Mouse (Mus musculus) telencephalon, adult 2 months (tissue): ENCODE results near the gene Akain1.
A peak's percentile ranks its signal among the peaks of the same experiment; 100 is the strongest.

Experiments used
- DNase-seq: peaks from one replicate; pipeline ENCODE4 v3.0.0-alpha.2; 2011; ENCODE audit warnings: low read depth, low spot score

The Akain1 gene

DNA sequence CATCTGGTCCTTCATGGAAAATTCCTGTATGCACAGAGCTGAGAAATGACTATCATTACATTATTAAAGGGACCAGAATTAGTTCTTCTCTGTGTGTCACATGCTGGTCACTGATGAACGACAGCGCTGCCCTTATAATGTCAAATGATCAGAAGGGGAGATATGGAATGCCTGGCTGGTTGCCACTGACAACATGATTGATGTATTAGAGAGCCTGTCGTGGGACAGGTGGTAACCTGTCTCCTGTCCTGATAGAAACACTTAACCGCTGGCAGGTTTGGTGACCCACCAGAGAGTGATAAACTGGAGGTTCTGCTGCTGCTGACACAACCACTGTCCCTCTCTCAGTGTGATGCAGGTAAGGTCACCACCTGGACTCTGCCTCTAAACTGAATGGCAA is 40.1 kb downstream of the Akain1 start:
- DNase-seq, result no peak

DNA sequence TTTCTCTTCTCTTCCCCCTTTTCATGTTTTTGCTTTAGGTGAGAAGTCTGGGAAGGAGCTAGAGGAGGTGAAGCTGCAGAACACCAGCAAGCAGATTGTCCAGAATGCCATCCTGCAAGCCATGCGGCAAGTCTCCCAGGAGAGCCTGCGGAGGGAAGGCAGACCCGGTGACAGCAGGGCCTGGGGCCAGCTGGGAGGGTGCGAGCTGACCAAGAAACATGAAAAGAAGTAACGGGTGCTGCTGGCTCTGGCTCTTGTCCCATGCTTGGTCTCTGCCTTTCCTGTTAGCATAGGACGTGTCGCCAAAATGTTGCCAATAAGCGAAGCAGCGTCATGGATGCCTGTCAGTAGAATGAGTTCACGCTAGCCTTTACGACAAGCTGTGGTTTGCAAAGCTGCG is 48.0 kb downstream of the Akain1 start:
- DNase-seq, result no peak

GRCm38 (mm10) chr17:69487884-69488283 is 48.8 kb downstream of the Akain1 start:
- no peak for DNase-seq

- no peak for DNase-seq
These were observed 49.7 kb downstream of the Akain1 start for GRCm38 (mm10) chr17:69488826-69489225.

- DNase-seq, result no peak
These were observed 53.2 kb downstream of the Akain1 start for GRCm38 (mm10) chr17:69492368-69492767.

DNA sequence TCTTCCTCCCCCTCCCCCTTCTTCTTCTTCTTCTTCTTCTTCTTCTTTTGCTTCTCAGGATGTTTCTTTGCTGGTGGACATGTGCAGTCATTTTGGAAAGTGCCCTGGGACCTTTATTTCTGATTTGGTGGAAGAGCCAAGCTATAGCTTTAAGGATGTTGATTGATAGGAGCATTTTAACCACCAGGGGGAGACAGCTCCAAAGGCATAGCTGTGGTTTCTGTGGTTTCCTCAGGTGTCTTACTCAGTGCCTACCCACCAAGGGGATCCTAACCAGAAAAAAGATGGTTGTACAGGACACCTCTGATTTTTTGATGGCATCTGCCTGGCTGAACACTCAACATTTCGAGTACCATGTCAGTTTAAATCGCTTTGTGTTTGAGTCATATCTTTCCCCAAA is 56.4 kb downstream of the Akain1 start:
- no peak for DNase-seq

DNA sequence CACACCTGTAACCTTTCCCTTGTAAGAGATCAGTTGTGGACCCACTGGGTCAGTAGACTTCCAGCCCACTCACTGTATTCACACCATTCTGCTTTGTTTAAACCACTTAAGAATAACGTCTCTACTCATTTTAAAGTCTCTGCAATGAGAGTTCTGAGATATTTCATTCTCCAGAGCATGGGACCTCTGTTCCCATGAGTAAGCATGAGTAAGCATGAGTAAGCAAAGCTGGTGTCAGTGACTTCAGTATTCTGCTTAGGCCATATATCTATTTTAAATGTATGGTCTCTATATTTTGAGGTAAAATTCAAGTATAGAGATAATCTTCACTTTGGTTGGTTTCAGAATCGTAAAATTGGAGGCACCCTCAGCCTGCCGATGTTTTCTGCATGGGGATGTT is 57.0 kb downstream of the Akain1 start:
- DNase-seq, result no peak

DNA sequence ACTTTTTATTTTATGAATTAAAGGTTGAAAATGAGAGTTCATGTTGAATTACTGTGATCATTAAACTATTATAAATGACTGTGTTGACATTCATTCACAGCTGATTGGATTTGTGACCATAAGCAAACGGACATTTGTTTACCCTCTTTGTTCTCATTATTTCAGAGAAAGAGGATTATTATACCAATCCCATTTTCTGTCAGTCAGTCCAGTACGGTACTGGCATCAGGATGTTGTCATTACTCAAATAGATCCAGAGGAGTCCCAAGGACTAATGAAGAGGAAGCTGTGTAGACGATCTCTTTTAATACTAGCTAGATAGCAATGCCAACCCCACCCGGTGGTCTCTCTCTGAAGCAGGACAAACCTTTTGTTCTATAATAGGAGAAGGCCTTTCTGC is 58.2 kb downstream of the Akain1 start:
- no peak for DNase-seq

- no peak for DNase-seq
These were observed 59.8 kb downstream of the Akain1 start for GRCm38 (mm10) chr17:69498913-69499312.

GRCm38 (mm10) chr17:69499441-69499840 is 60.3 kb downstream of the Akain1 start:
- no peak for DNase-seq

DNA sequence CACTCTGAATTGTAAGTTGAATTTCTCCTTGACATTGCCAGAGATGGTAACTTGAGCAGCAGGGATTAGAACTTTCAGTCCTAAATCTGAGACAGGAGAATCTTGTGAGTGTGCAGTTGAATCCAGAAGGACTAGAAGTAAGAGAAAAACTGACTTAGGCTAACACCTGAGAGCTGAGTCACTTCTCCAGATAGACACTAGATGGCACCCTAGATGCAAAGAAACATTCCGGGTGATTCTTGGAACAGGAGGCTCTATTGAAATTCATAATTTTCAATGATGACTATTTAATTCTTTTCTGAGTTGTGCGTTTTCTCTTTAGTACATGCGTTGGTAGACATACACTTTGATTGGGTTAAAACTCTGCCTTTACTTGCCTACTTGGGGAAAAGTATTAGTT is 66.9 kb downstream of the Akain1 start:
- peak; percentile 36 for DNase-seq

DNA sequence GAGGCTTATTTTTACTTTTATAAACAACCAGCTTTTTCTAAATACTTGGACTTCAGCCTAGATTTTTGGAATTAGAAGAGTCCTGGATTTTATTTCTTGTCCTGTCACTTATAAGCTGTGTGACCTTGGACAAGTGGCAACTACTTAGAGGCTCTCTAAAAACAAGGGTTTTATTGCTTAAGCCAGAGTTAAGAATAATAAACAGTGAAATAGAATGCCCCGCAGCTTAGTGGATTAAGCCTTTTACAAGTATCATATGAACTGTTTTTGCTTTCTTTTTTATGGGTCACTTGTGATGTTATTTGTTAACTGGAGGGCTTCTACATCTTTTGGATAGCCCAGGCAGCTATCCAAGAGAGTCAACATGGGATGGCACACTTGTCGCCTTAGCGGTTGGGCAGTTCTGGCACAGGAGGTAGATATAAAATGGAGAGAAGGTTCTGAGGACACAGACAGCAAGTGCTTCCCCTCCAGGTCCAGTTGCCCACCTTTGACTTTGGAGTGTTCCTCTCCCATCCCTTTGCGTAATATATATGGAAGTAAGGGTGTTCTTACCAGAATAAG is 77.3 kb downstream of the Akain1 start:
- no peak for DNase-seq

DNA sequence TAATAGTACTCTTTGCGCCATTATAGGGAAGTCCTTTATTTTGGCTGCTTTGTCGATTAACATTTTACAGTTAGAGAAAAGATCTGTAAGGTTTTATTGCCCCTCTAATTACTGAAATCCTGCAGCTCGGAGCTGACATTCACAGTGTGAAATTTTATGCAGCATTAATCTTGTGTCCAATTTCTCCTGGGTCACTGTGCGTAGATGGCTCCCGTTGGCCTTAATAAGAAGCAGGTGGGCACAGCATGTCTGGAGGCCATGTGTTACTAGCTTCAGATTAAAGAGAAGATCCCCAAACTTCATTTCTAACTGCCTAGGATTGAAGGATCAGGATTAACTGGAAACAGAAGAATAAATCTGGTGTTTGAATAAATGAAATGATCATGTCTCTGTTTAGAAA is 92.3 kb downstream of the Akain1 start:
- no peak for DNase-seq
